Mouse (Mus musculus): ENCODE measurements around the gene Magi2.
"Not testable (repeated sequence)": the region's sequence is repeated elsewhere in the genome, so short reads cannot be mapped to it uniquely, and the experiment has no call there.

Magi2 gene

DNA sequence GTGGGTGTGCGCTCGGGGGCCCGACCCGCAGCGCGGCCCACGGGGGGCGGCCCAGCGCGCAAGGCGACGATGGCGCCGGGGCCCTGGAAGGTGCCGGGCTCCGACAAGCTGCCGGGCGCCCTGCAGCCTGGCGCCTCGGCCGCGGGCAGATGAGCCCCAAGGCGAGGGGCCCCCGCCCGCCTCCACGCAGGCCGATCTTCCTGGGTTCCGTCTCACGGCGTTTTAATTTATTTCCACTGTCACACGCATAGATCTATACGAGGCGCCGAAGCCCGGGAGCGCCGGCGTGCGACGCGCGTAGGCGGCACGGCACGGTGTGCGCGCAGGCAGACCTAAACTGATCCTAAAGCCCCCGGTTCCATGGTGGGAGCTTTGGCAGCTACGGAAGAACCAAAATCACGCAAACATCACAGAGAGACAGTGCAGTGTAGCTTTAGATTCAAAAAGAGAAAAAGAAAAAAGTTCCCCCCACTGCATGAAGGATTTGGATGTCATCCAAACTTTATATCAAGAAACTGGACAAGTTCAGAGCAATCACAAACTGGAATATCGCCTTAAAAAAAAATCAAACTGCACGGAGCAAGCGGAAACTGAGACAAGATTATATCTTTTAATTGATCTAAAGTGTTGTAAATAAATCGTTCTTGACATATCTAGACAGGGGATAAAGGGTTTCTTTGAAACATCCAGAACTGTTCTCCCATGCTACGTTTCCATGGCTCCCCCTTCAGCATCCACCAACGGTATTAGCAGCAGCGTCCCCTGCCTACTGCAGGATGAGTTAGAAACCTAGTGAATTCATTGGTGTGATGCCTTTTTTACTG, 1475.9 kb downstream of the Magi2 start:
- in situ Hi-C loops (cut with MseI, MboI) = no loop called here

- in situ Hi-C loops (cut with MseI, MboI) = no loop called here
These were observed 1476.5 kb downstream of the Magi2 start for GRCm38 (mm10) chr5:20703304-20703700.

GRCm38 (mm10) chr5:20703971-20704575, 1477.2 kb downstream of the Magi2 start:
- in situ Hi-C loops (cut with MseI, MboI) = no loop called here

DNA sequence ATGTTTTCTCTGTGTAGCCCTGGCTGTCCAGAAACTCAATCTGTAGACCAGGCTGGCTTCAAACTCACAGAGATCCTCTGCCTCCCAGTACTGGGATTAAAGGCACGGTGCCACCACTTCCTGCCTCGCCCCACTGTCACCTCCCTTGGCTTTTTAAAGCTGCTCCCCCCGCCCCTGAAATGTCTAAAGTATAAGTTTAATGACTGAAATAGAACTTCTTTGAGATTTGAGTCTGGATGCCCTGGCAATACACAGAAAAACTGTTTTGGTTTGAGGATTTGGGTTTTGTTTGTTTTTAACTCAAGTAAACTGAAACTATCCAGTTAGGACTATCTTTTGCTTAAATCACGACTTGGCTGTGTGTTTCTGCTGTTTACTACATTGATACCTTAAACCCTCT, 1478.0 kb downstream of the Magi2 start:
- in situ Hi-C loops (cut with MseI, MboI) = no loop called here

GRCm38 (mm10) chr5:20706322-20707282, 1479.8 kb downstream of the Magi2 start:
- in situ Hi-C loops (cut with MseI, MboI) = not testable (repeated sequence)

DNA sequence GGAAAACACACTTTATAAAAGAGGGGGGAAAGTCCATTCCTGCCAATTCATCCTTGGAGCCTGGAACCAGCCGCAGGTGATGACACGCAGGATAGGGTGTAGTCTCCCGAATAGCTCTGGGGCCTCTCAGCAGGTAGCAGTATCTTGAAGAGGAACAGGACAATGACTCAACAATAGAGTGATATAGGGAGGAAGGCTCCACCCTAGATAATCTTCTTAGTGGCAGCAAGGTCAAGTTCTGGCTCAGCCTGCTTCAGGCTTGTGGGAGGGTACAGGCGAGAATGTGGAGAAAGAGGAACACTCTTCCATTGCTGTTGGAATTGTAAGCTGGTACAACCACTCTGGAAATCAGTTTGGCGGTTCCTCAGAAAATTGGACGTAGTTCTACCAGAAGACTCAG, 1484.0 kb downstream of the Magi2 start:
- in situ Hi-C loops (cut with MseI, MboI) = not testable (repeated sequence)

DNA sequence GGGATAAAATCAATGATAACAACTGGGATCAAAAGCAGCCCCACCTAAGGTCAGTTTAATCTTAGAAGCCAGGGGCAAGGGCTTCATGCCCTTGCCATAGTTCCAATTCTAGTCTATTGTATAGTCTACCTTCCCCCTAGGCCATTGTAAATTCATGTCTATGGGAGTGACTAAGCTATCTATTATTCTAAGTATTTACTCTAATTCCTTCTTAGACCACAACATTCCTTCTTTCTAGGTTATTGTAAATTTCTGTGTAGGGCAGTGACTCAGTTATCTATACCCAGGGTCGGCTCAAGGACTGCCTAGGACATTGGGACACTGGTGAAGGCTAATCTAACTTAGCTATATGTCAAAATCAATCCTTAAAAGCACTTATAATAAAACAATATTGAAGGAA, 1487.8 kb downstream of the Magi2 start:
- in situ Hi-C loops (cut with MseI, MboI) = not testable (repeated sequence)

- in situ Hi-C loops (cut with MseI, MboI) = not testable (repeated sequence)
These were observed 1489.1 kb downstream of the Magi2 start for GRCm38 (mm10) chr5:20715980-20716379.

GRCm38 (mm10) chr5:20720201-20720900, 1493.5 kb downstream of the Magi2 start:
- in situ Hi-C loops (cut with MseI, MboI) = no loop called here

- in situ Hi-C loops (cut with MseI, MboI) = not testable (repeated sequence)
These were observed 1496.4 kb downstream of the Magi2 start for GRCm38 (mm10) chr5:20723226-20723625.

GRCm38 (mm10) chr5:20738795-20739194, 1512.0 kb downstream of the Magi2 start:
- in situ Hi-C loops (cut with MseI, MboI) = no loop called here

GRCm38 (mm10) chr5:20741193-20741592, 1514.4 kb downstream of the Magi2 start:
- in situ Hi-C loops (cut with MseI, MboI) = no loop called here

- in situ Hi-C loops (cut with MseI, MboI) = no loop called here
These were observed 1515.1 kb downstream of the Magi2 start for GRCm38 (mm10) chr5:20741936-20742335.

- in situ Hi-C loops (cut with MseI, MboI) = no loop called here
These were observed 1521.3 kb downstream of the Magi2 start for GRCm38 (mm10) chr5:20748142-20748541.

- in situ Hi-C loops (cut with MseI, MboI) = no loop called here
These were observed 1522.0 kb downstream of the Magi2 start for GRCm38 (mm10) chr5:20748856-20749255.

DNA sequence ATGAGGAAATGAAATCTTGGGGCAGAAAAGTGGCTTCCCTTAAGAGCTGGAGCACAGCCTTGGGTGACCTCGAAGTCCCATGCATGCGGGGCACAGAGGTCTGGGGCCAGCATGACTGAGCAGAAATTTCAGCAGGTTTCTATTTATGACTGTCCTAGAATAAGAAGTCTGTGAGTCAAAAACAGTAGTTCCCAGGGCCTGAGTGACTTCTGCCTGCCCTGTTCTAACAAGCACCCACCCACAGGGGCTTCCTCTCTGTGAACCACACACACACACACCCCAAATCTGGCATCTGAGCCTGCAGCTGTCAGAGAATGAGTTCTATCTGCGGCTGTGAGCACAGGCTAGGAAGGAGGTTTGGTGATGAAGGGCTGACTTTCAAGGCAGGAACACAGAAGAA, 1522.7 kb downstream of the Magi2 start:
- in situ Hi-C loops (cut with MseI, MboI) = no loop called here

GRCm38 (mm10) chr5:20751000-20751399, 1524.2 kb downstream of the Magi2 start:
- in situ Hi-C loops (cut with MseI, MboI) = no loop called here

- in situ Hi-C loops (cut with MseI, MboI) = no loop called here
These were observed 1524.9 kb downstream of the Magi2 start for GRCm38 (mm10) chr5:20751696-20752095.

DNA sequence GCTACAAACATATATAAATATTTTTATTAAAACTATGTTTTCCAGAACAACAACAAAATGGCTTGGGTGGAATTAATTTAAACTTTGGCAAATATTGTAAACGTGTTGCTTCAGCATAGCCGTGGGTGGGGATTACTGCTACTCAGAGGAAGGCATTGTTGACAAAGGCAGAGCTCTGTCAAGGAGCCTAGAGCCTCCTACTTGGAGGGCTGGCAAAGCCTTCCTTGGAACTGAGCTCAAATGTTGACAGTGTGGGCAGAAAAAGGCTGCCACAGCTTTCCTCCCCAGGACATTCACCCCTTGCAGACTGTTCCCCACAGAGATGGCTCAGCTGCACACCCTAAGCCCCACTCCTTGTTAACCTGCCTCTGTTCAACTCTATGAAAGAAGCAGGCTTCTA, 1526.3 kb downstream of the Magi2 start:
- in situ Hi-C loops (cut with MseI, MboI) = no loop called here

GRCm38 (mm10) chr5:20753963-20754362, 1527.1 kb downstream of the Magi2 start:
- in situ Hi-C loops (cut with MseI, MboI) = no loop called here
